Mouse (Mus musculus) ES-Bruce4 (cell line): ENCODE measurements around the gene Dcbld2.

Source experiments
- CTCF ChIP-seq: IDR thresholded peaks from one replicate; pipeline ENCODE4 v1.8.1; 2011; ENCODE audit warnings: low read depth, low read length
- POLR2A ChIP-seq: IDR thresholded peaks from one replicate; pipeline ENCODE4 v1.8.1; 2011; ENCODE audit warnings: low read length; ENCODE audit not compliant: insufficient read depth

GRCm38 (mm10) chr16:58377756-58378503, 30.3 kb upstream of the Dcbld2 start:
- TF ChIP-seq CTCF (no peak), POLR2A (no peak)
